Mouse (Mus musculus) 3T3-L1 (cell line): Measurements from ENCODE around the gene 1810049J17Rik.
"Not testable (repeated sequence)": the region's sequence is repeated elsewhere in the genome, so short reads cannot be mapped to it uniquely, and the experiment has no call there.

Experiments
- DNase-seq: peaks from one replicate; pipeline ENCODE4 v3.0.0-alpha.2; 2015; ENCODE audit warnings: low read depth, low spot score

Gene 1810049J17Rik

GRCm38 (mm10) chr15:12321788-12322621, at the start of gene 1810049J17Rik:
Gene 1810049J17Rik, minus strand, starts transcription at chr15:12321899.
- peak; percentile 60 for DNase-seq

DNA sequence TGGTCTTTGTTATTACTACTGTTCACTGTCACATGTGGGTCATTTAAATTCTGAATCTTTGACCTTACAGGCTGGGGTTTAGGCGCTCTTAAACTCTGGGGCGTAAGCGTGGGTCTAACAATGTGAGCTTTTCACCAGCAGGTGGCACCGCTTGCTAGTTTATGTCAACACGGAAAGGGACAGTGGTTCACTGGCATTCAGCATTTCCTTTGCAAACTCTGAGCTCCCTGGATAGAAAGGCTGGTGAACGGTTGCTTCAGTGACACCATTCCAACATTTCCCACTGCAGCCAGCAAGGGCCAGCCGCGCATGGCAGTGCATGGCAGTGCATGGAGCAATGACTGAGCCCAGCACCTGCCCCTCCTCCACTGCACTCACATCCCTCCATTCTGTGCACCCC, 49.5 kb upstream of the 1810049J17Rik start:
- DNase-seq, result peak; percentile 84

GRCm38 (mm10) chr15:12370096-12370495, 48.4 kb upstream of the 1810049J17Rik start:
- no peak for DNase-seq

DNA sequence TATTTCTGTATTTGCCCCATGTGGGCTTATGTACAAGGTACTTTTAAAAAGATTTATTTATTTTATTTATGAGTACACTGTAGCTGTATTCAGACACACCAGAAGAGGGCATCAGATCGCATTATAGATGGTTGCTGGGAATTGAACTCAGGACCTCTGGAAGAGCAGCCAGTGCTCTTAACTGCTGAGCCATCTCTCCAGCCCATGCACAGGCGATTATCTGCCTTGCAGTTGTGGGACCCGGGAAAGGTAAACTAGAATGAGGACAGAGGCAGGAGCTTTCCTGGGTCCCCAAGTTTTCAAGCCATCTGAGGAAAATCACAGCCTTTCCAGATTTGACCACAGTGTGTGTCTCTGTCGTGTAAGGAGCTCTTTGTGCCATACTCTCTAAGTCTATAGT, 47.2 kb upstream of the 1810049J17Rik start:
- DNase-seq, result no peak

DNA sequence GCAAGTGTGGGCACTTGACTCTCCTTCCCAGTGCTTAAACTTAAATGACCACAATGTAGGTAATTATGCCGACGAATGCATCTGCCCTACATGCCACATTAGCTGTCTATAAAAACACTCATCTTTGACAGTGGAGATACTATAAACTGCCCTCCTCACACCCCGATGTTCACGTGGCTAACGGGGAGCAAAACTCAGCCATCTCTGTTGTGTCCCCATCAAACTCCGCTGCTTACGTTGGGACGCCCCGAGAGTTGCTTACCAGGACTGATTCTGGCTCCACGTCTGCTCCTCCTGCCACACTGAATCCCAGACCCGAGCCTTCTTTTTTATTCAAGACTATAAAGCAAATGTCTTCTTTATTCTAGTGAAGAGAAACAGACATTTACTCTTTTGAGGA, 46.7 kb upstream of the 1810049J17Rik start:
- DNase-seq, result no peak

DNA sequence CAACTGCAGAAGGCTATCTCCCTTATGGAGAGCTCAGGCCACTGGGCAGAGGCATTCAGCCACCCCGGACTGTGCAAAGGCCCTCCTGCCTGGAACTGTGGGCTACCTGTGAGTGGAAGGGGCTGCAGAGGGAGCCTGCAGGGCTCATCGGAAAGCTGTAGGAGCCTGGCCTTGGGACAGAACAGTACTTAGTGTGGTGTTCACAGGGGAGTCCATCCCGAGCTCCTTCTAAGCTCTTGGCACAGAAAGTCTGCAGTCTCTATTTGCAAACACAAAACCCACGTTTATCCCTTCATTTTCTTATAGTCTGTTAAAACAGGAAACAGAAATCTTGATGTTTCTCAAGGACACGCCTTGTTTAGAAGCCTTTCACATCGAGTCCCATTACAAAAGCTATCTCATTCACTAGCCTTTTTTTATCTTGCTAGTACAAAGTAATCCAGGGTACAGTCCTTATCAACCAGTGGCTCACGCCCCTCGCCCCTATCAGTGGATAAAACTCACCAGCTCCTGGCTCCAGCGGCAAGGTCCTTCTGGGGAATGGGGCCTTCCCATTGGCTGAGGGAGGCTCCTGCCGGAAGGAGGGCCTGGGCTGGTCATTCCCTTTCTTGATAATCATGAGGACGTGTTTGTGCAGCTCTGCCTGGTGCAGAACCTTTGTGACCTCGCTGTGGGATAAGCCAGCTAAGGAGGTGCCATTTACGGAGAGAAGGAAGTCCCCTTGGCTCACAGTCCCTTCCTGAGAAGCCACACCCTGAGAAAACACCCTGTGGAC, 45.8 kb upstream of the 1810049J17Rik start:
- DNase-seq, result no peak

- not testable (repeated sequence) for DNase-seq
These were observed 45.0 kb upstream of the 1810049J17Rik start for GRCm38 (mm10) chr15:12366580-12367305.

DNA sequence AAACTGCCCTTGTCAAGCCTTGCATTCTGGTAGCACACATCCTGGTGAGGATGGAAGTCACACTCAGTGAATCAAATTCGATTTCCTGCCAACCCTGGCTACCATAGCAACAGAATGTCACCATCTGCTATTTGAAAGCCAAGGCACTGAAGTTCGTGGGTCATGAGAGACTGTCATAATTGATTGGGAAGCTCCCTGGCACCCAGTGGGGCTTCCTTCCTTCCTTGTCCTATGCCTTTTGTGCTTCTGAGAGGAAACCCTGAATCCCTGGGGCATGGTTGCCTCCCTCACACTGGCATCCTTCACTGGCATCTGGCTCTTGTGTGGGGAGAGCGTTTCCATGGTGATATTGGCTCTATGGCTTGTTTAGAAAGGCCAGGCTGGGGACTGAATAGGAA, 44.4 kb upstream of the 1810049J17Rik start:
- no peak for DNase-seq

DNA sequence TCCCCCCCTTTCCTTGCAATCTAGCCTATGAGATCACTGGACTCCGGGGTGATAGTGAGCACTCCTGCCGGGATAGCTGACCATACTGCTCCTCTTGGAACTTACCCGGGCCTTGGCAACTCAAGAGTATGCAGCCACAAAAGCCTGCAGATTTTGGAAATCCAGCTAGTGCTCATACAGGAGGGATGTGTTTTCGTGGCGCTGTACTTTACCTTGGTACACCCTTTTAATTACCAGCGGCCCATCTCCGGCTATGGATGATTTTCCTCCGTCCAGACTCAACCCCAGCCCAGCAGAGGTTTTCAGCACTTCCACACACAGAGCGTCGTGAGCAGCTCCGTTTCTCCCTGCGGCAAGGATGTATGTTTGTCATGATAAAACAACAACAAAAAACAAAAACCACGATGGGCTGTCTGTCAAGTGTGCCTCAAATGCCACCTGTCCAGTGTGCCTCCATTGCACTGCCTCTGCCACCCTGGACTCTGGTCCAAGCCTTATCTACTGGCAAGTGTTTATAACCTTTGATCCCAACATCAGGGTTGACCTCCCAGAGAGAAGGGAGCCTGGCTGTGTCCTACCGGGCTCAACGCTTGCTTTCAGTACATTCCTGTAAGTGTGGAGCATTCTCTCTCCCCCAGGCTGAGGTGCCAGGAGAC, 43.8 kb upstream of the 1810049J17Rik start:
- DNase-seq, result no peak

DNA sequence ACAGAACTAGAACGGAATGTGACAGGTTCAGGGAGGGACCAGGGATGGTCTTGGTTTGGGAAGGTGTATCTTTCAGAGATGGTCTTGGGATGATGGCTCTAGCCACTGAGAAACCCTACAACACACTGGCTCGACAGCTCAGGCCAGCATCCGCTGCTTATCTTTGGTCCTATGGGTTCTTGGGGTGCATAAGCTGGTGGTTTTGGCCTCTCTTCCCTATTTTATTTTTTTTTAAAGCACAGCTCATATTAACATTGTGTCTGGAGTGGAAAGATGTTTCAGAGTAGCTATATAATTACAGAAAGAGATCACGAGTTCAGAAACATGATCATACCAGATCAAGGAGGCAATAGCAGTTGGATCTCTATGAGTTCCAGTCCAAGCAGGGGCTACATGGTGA, 42.4 kb upstream of the 1810049J17Rik start:
- DNase-seq, result no peak

DNA sequence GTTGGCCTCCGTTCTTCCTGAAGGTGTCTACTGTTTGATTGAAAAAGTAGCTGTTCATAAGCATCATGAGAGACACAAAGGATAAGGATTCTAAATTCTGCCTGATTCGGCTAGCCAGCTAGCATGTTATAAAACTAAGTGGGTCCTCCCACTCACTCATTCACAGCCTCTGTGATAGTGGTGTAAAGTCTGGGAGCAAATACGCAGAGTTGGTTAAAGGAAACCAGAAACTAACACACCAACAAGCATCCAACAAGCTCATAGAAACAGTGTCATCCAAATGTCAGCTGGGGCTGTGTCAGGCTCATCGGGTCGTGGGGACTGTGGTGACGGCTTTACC, 41.0 kb upstream of the 1810049J17Rik start:
- no peak for DNase-seq

DNA sequence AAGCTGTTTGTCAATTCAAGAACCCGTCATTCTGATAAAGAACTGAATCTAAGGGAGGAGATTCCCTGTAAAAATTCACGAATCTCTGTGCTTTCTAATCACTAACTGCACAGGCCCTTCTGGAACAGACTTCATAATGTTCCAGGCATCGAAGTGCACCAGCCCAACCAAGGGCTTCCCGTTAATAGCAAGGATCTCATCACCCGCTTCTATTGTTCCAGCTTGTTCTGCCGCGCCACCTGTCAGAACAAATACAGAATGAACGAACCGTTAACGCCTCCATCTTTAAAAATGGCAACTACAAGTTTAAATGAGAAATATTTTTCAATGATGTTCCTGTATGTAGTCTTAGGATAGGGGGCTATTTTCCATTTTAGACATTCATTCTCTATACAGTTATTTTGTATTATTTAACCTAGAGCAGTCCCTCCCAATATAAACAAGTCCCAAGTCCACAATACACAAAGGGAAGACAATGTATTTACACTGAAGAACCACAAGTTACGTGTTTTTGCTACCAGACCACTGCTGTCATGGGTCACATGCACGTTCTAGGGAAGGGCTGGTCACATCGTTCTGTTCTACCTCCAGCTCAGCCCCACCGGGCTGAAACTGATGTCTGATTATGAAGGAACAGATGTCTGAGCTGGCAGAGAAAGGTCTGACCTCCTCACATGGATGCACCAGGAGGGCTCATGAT, 40.5 kb upstream of the 1810049J17Rik start:
- DNase-seq, result no peak

DNA sequence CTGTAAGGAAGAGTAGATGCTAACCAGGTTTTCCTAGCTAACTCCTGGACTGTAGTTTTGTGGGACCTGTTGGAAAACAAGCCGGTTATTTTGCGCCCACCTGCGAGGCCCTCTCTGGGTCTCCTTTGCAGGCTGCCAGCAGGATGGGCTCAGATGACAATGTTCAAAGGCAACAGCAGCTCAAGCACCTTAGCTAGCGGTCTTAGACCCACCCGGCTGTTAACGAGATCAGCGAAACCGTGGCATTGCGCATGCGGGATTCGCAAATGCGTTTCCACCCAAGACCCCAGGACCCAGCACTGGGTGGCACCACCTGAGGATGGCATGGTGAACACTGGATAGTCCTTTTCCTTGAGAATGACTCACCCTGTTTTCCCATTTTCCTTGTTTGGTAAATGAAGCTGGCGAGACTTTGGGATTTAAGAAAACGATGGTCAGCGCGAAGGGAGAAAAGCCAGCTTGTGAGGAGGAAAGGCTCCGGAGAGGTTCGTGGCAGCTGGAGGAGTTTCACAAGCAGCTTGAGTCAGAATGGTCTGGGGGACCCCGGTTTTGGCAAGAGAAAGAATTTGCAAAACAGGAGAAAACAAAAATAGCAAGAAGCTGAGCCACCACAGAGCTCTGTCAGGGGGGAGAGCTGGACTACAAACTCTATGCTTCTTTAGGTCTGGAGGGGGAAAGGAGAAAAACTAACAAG, 39.0 kb upstream of the 1810049J17Rik start:
- no peak for DNase-seq

DNA sequence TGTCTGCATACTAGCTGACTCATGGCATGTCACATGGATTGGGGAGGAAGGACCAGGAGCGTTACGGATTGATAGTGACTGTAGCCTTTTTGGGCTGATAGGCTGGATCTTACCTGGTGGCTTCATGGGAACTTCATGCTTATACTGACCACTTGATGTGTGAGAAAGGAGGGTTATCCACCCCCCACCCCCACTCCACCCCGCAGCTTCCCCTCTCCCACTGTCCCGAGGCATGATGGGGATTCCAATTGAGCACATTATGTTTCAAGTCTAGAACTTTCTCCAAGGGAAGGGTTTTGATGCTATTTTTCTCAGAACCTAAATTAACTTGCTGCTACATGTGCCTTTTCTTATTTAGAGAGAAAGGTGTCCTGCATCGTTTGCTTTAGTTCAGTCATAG, 36.7 kb upstream of the 1810049J17Rik start:
- no peak for DNase-seq

DNA sequence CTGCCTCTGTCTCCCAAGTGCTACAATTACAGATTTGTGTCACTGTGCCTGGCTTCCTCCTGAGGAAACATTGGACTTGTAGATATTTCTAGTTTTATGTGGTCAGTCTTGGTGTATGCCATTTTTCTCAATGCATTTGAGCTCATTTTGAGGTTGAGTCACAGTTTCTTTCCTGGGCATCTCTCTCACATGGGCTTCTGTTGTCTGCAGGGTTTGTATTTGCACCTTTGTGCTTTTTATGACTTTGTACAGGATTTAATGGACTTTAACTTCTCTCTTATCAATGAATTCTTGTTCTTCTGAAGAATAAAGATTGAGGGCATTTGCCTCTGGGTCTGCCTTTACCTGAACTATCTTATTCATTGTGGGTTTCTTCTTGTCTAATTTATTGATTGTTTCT, 35.8 kb upstream of the 1810049J17Rik start:
- no peak for DNase-seq

DNA sequence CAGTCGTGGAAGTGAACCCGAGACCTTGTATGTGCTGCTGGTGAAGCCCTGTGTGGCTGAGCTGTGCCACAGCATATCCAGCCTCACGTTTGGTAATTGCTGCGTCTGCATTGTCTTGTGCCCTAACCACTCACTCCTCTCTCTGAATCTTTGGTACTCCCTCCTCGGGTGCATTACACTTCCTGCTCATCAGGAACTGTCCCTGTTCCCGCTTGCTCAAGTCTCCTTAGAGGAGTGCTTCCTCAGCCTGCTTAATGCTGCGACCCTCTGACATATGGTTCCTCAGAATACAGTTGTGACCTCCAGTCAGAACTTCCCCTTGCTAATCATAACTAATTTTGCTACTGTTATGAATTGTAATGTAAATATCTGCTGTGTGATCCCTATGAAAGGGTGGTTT, 34.2 kb upstream of the 1810049J17Rik start:
- no peak for DNase-seq

GRCm38 (mm10) chr15:12355261-12355660, 33.6 kb upstream of the 1810049J17Rik start:
- no peak for DNase-seq

- peak; percentile 20 for DNase-seq
These were observed 32.6 kb upstream of the 1810049J17Rik start for GRCm38 (mm10) chr15:12354281-12354810.

- no peak for DNase-seq
These were observed 29.8 kb upstream of the 1810049J17Rik start for GRCm38 (mm10) chr15:12351470-12351869.

GRCm38 (mm10) chr15:12349840-12350239, 28.1 kb upstream of the 1810049J17Rik start:
- no peak for DNase-seq
